Mouse (Mus musculus) forebrain, embryonic 11.5 days (tissue): Measurements from ENCODE around the gene Crip1. TPM values are rescaled to one million over a fixed set of nuclear protein-coding genes. Genes with fewer than 3 reads are reported as not detected.

Source experiments
- ATAC-seq: fragments of 200-750 bp; cut with Nextera tagmentation; replicated peaks from 2 replicates; pipeline ENCODE4 v1.8.0; 2017; ENCODE audit warnings: moderate TSS enrichment; ENCODE audit not compliant: low FRiP score
- DNase-seq: peaks from one replicate; pipeline ENCODE4 v3.0.0-alpha.2; 2017; ENCODE audit warnings: low spot score
- H3K27ac ChIP-seq: fragments of 300-500 bp; sonication (generic); 2 replicates; pipeline ENCODE4 v1.5.1; 2014; ENCODE audit warnings: low read depth, low read length
- H3K27me3 ChIP-seq: fragments of 300-500 bp; sonication (generic); 2 replicates; pipeline ENCODE4 v1.6.1; 2014; ENCODE audit warnings: mild to moderate bottlenecking, low read length, mixed read lengths; ENCODE audit not compliant: control insufficient read depth, insufficient read depth
- H3K36me3 ChIP-seq: fragments of 300-500 bp; sonication (generic); 2 replicates; pipeline ENCODE4 v1.6.1; 2014; ENCODE audit warnings: mild to moderate bottlenecking, low read length, moderate library complexity, mixed read lengths; ENCODE audit not compliant: control insufficient read depth, insufficient read depth
- H3K4me1 ChIP-seq: fragments of 300-500 bp; sonication (generic); replicated peaks from 2 replicates; pipeline ENCODE4 v1.6.1; 2014; ENCODE audit warnings: low read length, mixed read lengths; ENCODE audit not compliant: control insufficient read depth, insufficient read depth
- H3K4me2 ChIP-seq: fragments of 300-500 bp; sonication (generic); 2 replicates; pipeline ENCODE4 v1.6.1; 2014; ENCODE audit warnings: low read depth, mild to moderate bottlenecking, low read length, moderate library complexity, mixed read lengths; ENCODE audit not compliant: severe bottlenecking
- H3K4me3 ChIP-seq: fragments of 300-500 bp; sonication (generic); 2 replicates; pipeline ENCODE4 v1.5.1; 2014; ENCODE audit warnings: low read depth, low read length
- H3K9ac ChIP-seq: fragments of 300-500 bp; sonication (generic); 2 replicates; pipeline ENCODE4 v1.6.1; 2014; ENCODE audit warnings: low read length
- H3K9me3 ChIP-seq: fragments of 300-500 bp; sonication (generic); 2 replicates; pipeline ENCODE4 v1.6.1; 2016; ENCODE audit warnings: low read length, mixed read lengths; ENCODE audit not compliant: control insufficient read depth
- WGBS: fragments of 180-500 bp; shearing (Covaris S2); extraction: QIAGEN DNeasy Blood & Tissue Kit; methylation state at CpG from one replicate; pipeline ENCODE4 v1.1.7; 2014; 5-methylcytosine and 5-hydroxymethylcytosine counted together
- polyA plus RNA-seq: library from polyadenylated mRNA; unstranded; fragments of >200 nt; fragmentation: Nextera tagmentation; extraction: Ambion mirVana; gene quantifications from 2 replicates; pipeline ENCODE4 v1.2.1, GENCODE M21; 2014

Gene Crip1
- polyA plus RNA-seq: 61.3 and 66.5 TPM in 2 replicates

GRCm38 (mm10) chr12:113146112-113147057 lies at the start of gene Crip1:
Crip1 (plus strand) TSS chr12:113146316.
- WGBS: 9% methylated on average over 45 of the region's 45 CpGs
- Histone ChIP-seq H3K9me3 (no peaks in the 10 kb centered on the region), H3K27me3 (peaks cover 11% of the 10 kb centered on the region), H3K4me2 (peak within 1 kb of the TSS; percentile 24; the same call in 1 of the 2 replicates), H3K27ac (no peak within 1 kb of the TSS), H3K4me3 (no peak within 1 kb of the TSS), H3K4me1 (peaks cover 28% of the 10 kb centered on the region), H3K36me3 (peaks cover 2% of the 10 kb centered on the region; the same call in 1 of the 2 replicates), H3K9ac (no peak within 1 kb of the TSS)
- peak; percentile 40; the same call in 1 of the 2 replicates for ATAC-seq
- DNase-seq: peak; percentile 88

DNA sequence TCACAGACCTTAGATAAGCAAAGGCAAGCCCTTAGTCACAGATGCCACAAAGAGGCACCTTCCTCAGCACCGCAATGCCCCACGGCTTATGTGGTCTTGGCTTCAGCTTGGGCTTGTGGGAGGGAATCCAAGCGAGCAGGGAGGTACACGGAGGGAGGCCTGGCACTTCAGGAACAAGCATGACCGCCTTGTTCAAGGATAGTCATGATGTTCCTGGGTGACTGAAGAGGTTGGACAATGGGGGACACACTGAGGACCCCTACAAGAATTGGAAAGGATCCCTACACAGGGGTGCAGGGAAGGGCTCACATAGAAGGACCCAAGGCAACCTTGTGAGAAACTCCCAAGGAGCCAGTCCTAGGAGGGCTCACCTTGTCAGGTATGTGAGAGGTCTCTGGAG lies 49.1 kb upstream of the Crip1 start:
- Histone ChIP-seq H3K9me3 (no peaks in the 10 kb centered on the region), H3K4me2 (peak overlapping the region; percentile 81; the same call in 1 of the 2 replicates), H3K27ac (no peak overlapping the region), H3K36me3 (no peaks in the 10 kb centered on the region), H3K4me3 (peak overlapping the region; percentile 93; the same call in 1 of the 2 replicates), H3K9ac (peak overlapping the region; percentile 98; the same call in 1 of the 2 replicates), H3K4me1 (peaks cover 17% of the 10 kb centered on the region), H3K27me3 (no peaks in the 10 kb centered on the region)
- 88% methylated on average over 5 of the region's 5 CpGs for WGBS
- ATAC-seq (no peak), DNase-seq (no peak)

DNA sequence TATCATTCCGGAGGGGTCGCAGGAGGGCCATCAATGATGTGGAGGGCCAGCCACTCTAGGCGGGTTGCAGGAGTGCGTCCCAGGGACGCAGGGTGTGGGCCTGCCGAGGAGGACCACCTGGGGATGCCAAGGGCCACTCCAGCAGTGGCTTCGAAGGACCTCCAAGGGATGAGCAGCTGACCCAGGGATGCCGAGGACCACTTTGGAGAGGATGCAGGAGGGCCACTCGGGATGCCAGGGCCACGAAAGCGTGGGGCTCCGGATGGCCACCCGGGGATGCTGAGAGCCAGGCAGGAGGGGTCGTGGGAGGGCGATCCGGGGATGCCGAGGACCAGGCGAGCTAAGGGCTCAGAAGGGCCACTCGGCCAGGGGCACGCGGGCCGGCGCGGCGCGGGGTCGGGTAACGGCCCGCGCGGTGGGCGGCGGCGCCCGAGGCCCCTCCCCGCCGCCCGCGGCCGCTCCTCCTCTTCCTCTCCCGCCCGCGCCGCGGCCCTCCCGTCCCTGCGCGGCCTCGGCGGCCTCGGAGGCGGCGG lies 48.3 kb upstream of the Crip1 start, which contains the start of gene Mta1:
TSS of gene Mta1 (plus strand) at position 530 of the 533 bp plus-strand sequence.
- Histone ChIP-seq H3K4me3 (peak within 1 kb of the TSS; percentile 93), H3K9me3 (no peaks in the 10 kb centered on the region), H3K27ac (peak within 1 kb of the TSS; percentile 78), H3K27me3 (no peaks in the 10 kb centered on the region), H3K4me2 (peak within 1 kb of the TSS; percentile 88), H3K9ac (peak within 1 kb of the TSS; percentile 98), H3K4me1 (peaks cover 19% of the 10 kb centered on the region), H3K36me3 (no peaks in the 10 kb centered on the region)
- 1% methylated on average over 30 of the region's 53 CpGs for WGBS
- ATAC-seq (peak; percentile 81), DNase-seq (peak; percentile 81)

DNA sequence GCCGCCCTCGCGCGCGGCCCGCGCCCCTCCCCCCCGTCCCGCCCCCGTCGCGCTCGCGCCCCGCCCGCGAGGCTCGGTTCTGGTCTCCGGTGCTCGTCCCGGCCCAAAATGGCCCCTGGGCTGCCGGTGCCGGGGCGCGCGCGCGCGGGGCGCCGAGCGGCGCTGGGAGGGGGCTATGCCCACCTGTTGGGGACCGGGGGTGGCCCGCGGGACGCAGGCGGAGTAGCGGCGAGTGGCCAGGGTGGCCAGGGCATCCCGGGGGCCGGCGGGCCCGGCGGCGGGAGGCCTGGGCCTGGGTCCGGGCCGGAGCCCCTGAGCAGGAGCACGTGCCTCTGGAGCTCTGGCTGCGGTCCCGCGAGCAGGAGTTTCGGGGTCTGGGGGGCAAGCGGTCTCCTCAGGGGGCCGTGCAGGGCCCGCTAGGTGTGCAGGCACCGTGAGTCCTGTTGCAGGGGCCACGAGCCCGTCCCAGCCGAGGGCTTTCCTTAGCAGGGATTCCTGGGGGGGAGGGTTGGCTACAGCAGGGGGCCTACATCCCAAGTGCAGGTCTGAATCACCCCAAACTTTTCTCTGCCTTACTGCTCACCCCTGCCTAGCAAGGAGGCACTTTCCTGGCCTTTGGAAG lies 47.5 kb upstream of the Crip1 start:
- H3K4me3 ChIP-seq: peak overlapping the region; percentile 93
- no peaks in the 10 kb centered on the region for H3K36me3 ChIP-seq
- peak overlapping the region; percentile 88 for H3K4me2 ChIP-seq
- peak overlapping the region; percentile 78 for H3K27ac ChIP-seq
- H3K9ac ChIP-seq: peak overlapping the region; percentile 98
- no peaks in the 10 kb centered on the region for H3K27me3 ChIP-seq
- DNase-seq (peak; percentile 73), ATAC-seq (peak; percentile 30; the same call in 1 of the 2 replicates)
- peaks cover 19% of the 10 kb centered on the region for H3K4me1 ChIP-seq
- WGBS: 2% methylated on average over 42 of the region's 60 CpGs
- H3K9me3 ChIP-seq: no peaks in the 10 kb centered on the region

DNA sequence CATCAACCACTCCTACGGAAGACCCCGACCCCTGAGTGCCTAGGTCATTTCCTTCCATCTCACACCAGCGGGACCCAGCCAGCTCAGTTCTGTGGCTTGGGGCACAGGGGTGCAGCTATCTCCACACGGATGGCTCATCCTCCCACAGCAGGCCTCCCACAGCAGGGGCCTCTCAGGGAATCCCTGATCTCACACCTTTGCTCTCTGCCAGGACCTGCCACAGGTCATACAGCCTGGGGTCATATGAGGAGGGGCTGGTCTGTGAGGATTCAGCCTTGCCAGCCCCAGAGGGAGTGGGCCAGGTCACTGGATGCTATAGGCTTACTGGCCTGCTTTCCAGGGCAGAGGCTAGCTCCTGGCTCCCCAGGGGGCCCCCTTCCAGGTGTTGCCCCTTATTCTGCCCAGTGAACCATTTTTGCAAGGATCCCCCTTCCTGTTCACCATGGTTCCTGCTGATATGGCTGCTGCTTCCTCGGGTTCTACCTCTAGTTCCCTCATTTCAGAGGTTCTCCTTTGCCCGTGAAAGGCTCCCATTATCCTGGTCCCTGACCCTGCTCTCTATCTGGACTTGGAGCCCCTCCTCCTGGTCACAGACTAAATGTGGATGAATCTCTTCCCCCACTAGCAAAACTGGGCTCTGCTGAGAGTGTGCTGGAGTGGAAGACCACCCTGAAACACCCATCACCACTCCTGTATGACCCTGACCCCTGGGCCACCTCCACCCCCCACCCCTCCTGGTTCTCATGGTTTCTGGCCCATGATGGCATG lies 46.5 kb upstream of the Crip1 start:
- peak overlapping the region; percentile 93 for H3K4me3 ChIP-seq
- no peaks in the 10 kb centered on the region for H3K9me3 ChIP-seq
- ATAC-seq: no peak
- H3K36me3 ChIP-seq: no peaks in the 10 kb centered on the region; the same call in 1 of the 2 replicates
- WGBS: 41% methylated on average over 6 of the region's 6 CpGs
- H3K27ac ChIP-seq: no peak overlapping the region
- H3K4me1 ChIP-seq: peaks cover 19% of the 10 kb centered on the region
- peak overlapping the region; percentile 98 for H3K9ac ChIP-seq
- no peak for DNase-seq
- no peaks in the 10 kb centered on the region for H3K27me3 ChIP-seq
- peak overlapping the region; percentile 88 for H3K4me2 ChIP-seq

- peaks cover 19% of the 10 kb centered on the region for H3K4me1 ChIP-seq
Observed at GRCm38 (mm10) chr12:113100448-113101076, 45.6 kb upstream of the Crip1 start.

DNA sequence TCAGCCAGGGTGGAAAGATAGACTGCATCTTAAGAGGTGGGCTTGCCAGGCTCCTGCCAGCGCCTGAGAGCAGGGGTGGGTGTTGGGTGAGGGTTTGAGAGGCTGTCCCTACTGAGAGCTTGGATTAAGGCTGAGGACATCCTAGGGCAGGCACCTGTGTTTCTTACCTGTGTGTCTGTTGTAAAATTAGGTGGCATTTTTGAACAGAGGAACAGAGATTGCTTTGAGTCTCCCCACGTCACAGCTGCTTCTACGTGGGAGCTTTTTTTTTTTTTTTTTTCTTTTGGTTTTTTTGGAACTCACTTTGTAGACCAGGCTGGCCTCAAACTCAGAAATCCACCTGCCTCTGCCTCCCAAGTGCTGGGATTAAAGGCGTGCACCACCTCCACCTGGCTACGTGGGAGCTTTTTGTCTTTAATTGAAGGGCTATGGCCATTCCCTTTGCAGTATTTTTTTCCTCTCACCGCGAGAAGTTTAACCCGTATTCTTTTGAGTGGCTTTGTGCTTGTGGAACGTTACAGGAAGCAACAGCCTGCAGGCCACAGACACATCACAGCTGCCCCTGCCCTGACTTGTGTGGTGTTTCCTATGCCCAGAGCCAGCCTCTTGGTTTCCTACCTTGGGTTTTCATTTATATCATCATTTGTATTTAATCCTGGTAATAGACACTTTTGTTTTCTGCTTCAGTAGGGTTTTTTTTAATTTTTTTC lies 44.7 kb upstream of the Crip1 start:
- DNase-seq (no peak), ATAC-seq (no peak)
- no peak overlapping the region for H3K27ac ChIP-seq
- WGBS: 85% methylated on average over 9 of the region's 9 CpGs
- H3K4me2 ChIP-seq: no peak overlapping the region
- no peaks in the 10 kb centered on the region; the same call in 1 of the 2 replicates for H3K36me3 ChIP-seq
- no peaks in the 10 kb centered on the region; the same call in 1 of the 2 replicates for H3K9me3 ChIP-seq
- no peaks in the 10 kb centered on the region for H3K27me3 ChIP-seq
- peaks cover 19% of the 10 kb centered on the region for H3K4me1 ChIP-seq
- no peak overlapping the region for H3K9ac ChIP-seq
- H3K4me3 ChIP-seq: no peak overlapping the region

More at GRCm38 (mm10) chr12:113100448-113101076, 45.6 kb upstream of the Crip1 start:
- DNase-seq (no peak), ATAC-seq (no peak)
- H3K27ac ChIP-seq: no peak overlapping the region
- H3K9me3 ChIP-seq: no peaks in the 10 kb centered on the region; the same call in 1 of the 2 replicates
- 89% methylated on average over 5 of the region's 5 CpGs for WGBS
- no peak overlapping the region for H3K4me3 ChIP-seq
- no peaks in the 10 kb centered on the region for H3K27me3 ChIP-seq
- no peak overlapping the region for H3K4me2 ChIP-seq
- H3K36me3 ChIP-seq: no peaks in the 10 kb centered on the region; the same call in 1 of the 2 replicates
- H3K9ac ChIP-seq: no peak overlapping the region
